Mouse (Mus musculus): ENCODE data around the gene Decr2.
A peak's percentile ranks its signal among the peaks of the same experiment; 100 is the strongest.
"Not testable (repeated sequence)": the region's sequence is repeated elsewhere in the genome, so short reads cannot be mapped to it uniquely, and the experiment has no call there.

Decr2 gene

GRCm38 (mm10) chr17:26064916-26065315, 25.2 kb downstream of the Decr2 start:
- DNase-seq (ENCODE audit: low read depth, low spot score) = no peak

GRCm38 (mm10) chr17:26057787-26058567, 32.2 kb downstream of the Decr2 start:
- DNase-seq (ENCODE audit: low read depth, low spot score) = no peak

GRCm38 (mm10) chr17:26057278-26057677, 32.9 kb downstream of the Decr2 start:
- DNase-seq (ENCODE audit: low read depth, low spot score) = no peak

GRCm38 (mm10) chr17:26055164-26055563, 35.0 kb downstream of the Decr2 start:
- no peak for DNase-seq (ENCODE audit: low read depth, low spot score)

- no peak for DNase-seq (ENCODE audit: low read depth, low spot score)
Observed at GRCm38 (mm10) chr17:26054133-26054845, 35.8 kb downstream of the Decr2 start.

- DNase-seq (ENCODE audit: low read depth, low spot score) = no peak
Observed at GRCm38 (mm10) chr17:26052706-26053105, 37.4 kb downstream of the Decr2 start.

GRCm38 (mm10) chr17:26052074-26052473, 38.1 kb downstream of the Decr2 start:
- no peak for DNase-seq (ENCODE audit: low read depth, low spot score)

GRCm38 (mm10) chr17:26048118-26048517, 42.0 kb downstream of the Decr2 start:
- no peak for DNase-seq (ENCODE audit: low read depth, low spot score)

- DNase-seq (ENCODE audit: low read depth, low spot score) = no peak
Observed at GRCm38 (mm10) chr17:26046253-26046997, 43.7 kb downstream of the Decr2 start.

GRCm38 (mm10) chr17:26045285-26045684, 44.9 kb downstream of the Decr2 start:
- no peak for DNase-seq (ENCODE audit: low read depth, low spot score)

- no peak for DNase-seq (ENCODE audit: low read depth, low spot score)
Observed at GRCm38 (mm10) chr17:26043249-26043636, 46.9 kb downstream of the Decr2 start.

- DNase-seq (ENCODE audit: low read depth, low spot score) = no peak
Observed at GRCm38 (mm10) chr17:26042599-26043248, 47.4 kb downstream of the Decr2 start.

- peak; percentile 83 for DNase-seq (ENCODE audit: low read depth, low spot score)
Observed at GRCm38 (mm10) chr17:26041111-26041802, 48.9 kb downstream of the Decr2 start.

- DNase-seq (ENCODE audit: low read depth, low spot score) = not testable (repeated sequence)
Observed at GRCm38 (mm10) chr17:26040711-26041110, 49.4 kb downstream of the Decr2 start.

GRCm38 (mm10) chr17:26032037-26032436, 58.1 kb downstream of the Decr2 start:
- DNase-seq (ENCODE audit: low read depth, low spot score) = no peak

- DNase-seq (ENCODE audit: low read depth, low spot score) = no peak
Observed at GRCm38 (mm10) chr17:26031583-26031982, 58.6 kb downstream of the Decr2 start.

Data from CD4-positive, CD25-positive, alpha-beta regulatory T cell, adult 2 months (primary cell).